Mouse (Mus musculus) kidney, postnatal 0 days (tissue): ENCODE results near the gene Ccdc93. TPM values are rescaled to one million over a fixed set of nuclear protein-coding genes. Genes with fewer than 3 reads are reported as not detected.

ENCODE experiments used
- ATAC-seq: fragments of 200-750 bp; cut with Nextera tagmentation; replicated peaks from 2 replicates; pipeline ENCODE4 v1.8.0; 2017; ENCODE audit warnings: low read depth, moderate number of reproducible peaks, moderate TSS enrichment, moderate library complexity; ENCODE audit not compliant: low FRiP score
- DNase-seq: peaks from one replicate; pipeline ENCODE4 v3.0.0-alpha.2; 2016; ENCODE audit warnings: low spot score
- H3K27ac ChIP-seq: fragments of 300-500 bp; sonication (generic); 2 replicates; pipeline ENCODE4 v1.5.1; 2014; ENCODE audit warnings: mild to moderate bottlenecking
- H3K27me3 ChIP-seq: fragments of 300-500 bp; sonication (generic); 2 replicates; pipeline ENCODE4 v1.6.1; 2014; ENCODE audit warnings: low read length, mixed read lengths; ENCODE audit not compliant: insufficient read depth
- H3K36me3 ChIP-seq: fragments of 300-500 bp; sonication (generic); 2 replicates; pipeline ENCODE4 v1.6.1; 2014; ENCODE audit warnings: low read length, mixed read lengths; ENCODE audit not compliant: insufficient read depth
- H3K4me1 ChIP-seq: fragments of 300-500 bp; sonication (generic); replicated peaks from 2 replicates; pipeline ENCODE4 v1.6.1; 2014; ENCODE audit warnings: antibody characterized with exemption, low read length, mixed read lengths; ENCODE audit not compliant: insufficient read depth
- H3K4me2 ChIP-seq: fragments of 300-500 bp; sonication (generic); 2 replicates; pipeline ENCODE4 v1.6.1; 2014; ENCODE audit warnings: mild to moderate bottlenecking, low read length, moderate library complexity, mixed read lengths
- H3K4me3 ChIP-seq: fragments of 300-500 bp; sonication (generic); replicated peaks from 2 replicates; pipeline ENCODE4 v1.5.1; 2014; ENCODE audit warnings: low read depth, low read length
- H3K9ac ChIP-seq: fragments of 300-500 bp; sonication (generic); 2 replicates; pipeline ENCODE4 v1.6.1; 2014; ENCODE audit warnings: low read depth, low read length
- H3K9me3 ChIP-seq: fragments of 300-500 bp; sonication (generic); replicated peaks from 2 replicates; pipeline ENCODE4 v1.6.1; 2016; ENCODE audit warnings: low read length, inconsistent platforms, mixed read lengths
- CTCF ChIP-seq: IDR thresholded peaks from 2 replicates; pipeline ENCODE4 v1.5.1; 2016; ENCODE audit warnings: antibody characterized with exemption, low read depth, mild to moderate bottlenecking, moderate library complexity
- WGBS: fragments of 180-500 bp; shearing (Covaris S2); extraction: QIAGEN DNeasy Blood & Tissue Kit; methylation state at CpG from one replicate; pipeline ENCODE4 v1.1.7; 2014; 5-methylcytosine and 5-hydroxymethylcytosine counted together
- polyA plus RNA-seq: library from polyadenylated mRNA; unstranded; fragments of >200 nt; fragmentation: Nextera tagmentation; extraction: Ambion mirVana; gene quantifications from 2 replicates; pipeline ENCODE4 v1.2.1, GENCODE M21; 2015

Gene Ccdc93
- polyA plus RNA-seq, 1 experiment from 2014 or later: 6.4 TPM

- no peak overlapping the region for H3K4me3 ChIP-seq
- no peak overlapping the region for H3K27ac ChIP-seq
- H3K9ac ChIP-seq: no peak overlapping the region
- H3K4me1 ChIP-seq: no peaks in the 10 kb centered on the region
- no peak overlapping the region for H3K4me2 ChIP-seq
- no peak for TF ChIP-seq CTCF
- H3K36me3 ChIP-seq: peaks cover 22% of the 10 kb centered on the region
- ATAC-seq: no peak
- no peaks in the 10 kb centered on the region for H3K27me3 ChIP-seq
- DNase-seq: no peak
- WGBS: 93% methylated on average over 4 of the region's 4 CpGs
- no peaks in the 10 kb centered on the region for H3K9me3 ChIP-seq
Observed at GRCm38 (mm10) chr1:121453053-121453452, 22.2 kb downstream of the Ccdc93 start.

- no peak for TF ChIP-seq CTCF
- no peaks in the 10 kb centered on the region for H3K4me1 ChIP-seq
- H3K36me3 ChIP-seq: peaks cover 4% of the 10 kb centered on the region; the same call in 1 of the 2 replicates
- no peak for ATAC-seq
- H3K9me3 ChIP-seq: no peaks in the 10 kb centered on the region
- H3K9ac ChIP-seq: no peak overlapping the region
- H3K27me3 ChIP-seq: no peaks in the 10 kb centered on the region
- no peak overlapping the region for H3K4me3 ChIP-seq
- no peak overlapping the region for H3K27ac ChIP-seq
- no peak for DNase-seq
- H3K4me2 ChIP-seq: no peak overlapping the region
- 81% methylated on average over 6 of the region's 6 CpGs for WGBS
Observed at GRCm38 (mm10) chr1:121454951-121455350, 24.1 kb downstream of the Ccdc93 start.

- no peak for ATAC-seq
- 64% methylated on average over 6 of the region's 6 CpGs for WGBS
- H3K4me1 ChIP-seq: no peaks in the 10 kb centered on the region
- DNase-seq: no peak
- H3K9me3 ChIP-seq: no peaks in the 10 kb centered on the region
- H3K36me3 ChIP-seq: peaks cover 15% of the 10 kb centered on the region; the same call in 1 of the 2 replicates
- no peak overlapping the region for H3K27ac ChIP-seq
- H3K4me3 ChIP-seq: no peak overlapping the region
- no peaks in the 10 kb centered on the region for H3K27me3 ChIP-seq
- TF ChIP-seq CTCF: peak; percentile 37; the same call in 1 of the 2 replicates
- no peak overlapping the region for H3K4me2 ChIP-seq
- H3K9ac ChIP-seq: no peak overlapping the region
Observed at GRCm38 (mm10) chr1:121460077-121460476, 29.2 kb downstream of the Ccdc93 start.

- H3K27me3 ChIP-seq: no peaks in the 10 kb centered on the region
- H3K27ac ChIP-seq: no peak overlapping the region
- H3K36me3 ChIP-seq: peaks cover 21% of the 10 kb centered on the region; the same call in 1 of the 2 replicates
- DNase-seq (no peak), ATAC-seq (no peak)
- no peak overlapping the region for H3K9ac ChIP-seq
- no peak for TF ChIP-seq CTCF
- H3K9me3 ChIP-seq: no peaks in the 10 kb centered on the region
- WGBS: 72% methylated on average over 7 of the region's 7 CpGs
- H3K4me3 ChIP-seq: no peak overlapping the region
- H3K4me2 ChIP-seq: no peak overlapping the region
- no peaks in the 10 kb centered on the region for H3K4me1 ChIP-seq
Observed at GRCm38 (mm10) chr1:121461895-121462294, 31.0 kb downstream of the Ccdc93 start.

- no peak for TF ChIP-seq CTCF
- DNase-seq: no peak
- Histone ChIP-seq H3K4me1 (no peaks in the 10 kb centered on the region), H3K9ac (no peak overlapping the region), H3K4me3 (no peak overlapping the region), H3K4me2 (no peak overlapping the region), H3K9me3 (no peaks in the 10 kb centered on the region), H3K27me3 (no peaks in the 10 kb centered on the region), H3K27ac (no peak overlapping the region), H3K36me3 (peaks cover 24% of the 10 kb centered on the region; the same call in 1 of the 2 replicates)
- 70% methylated on average over 1 of the region's 1 CpGs for WGBS
- ATAC-seq: no peak
Observed at GRCm38 (mm10) chr1:121462643-121463042, 31.8 kb downstream of the Ccdc93 start.

- no peak overlapping the region for H3K4me2 ChIP-seq
- no peak overlapping the region for H3K27ac ChIP-seq
- peaks cover 27% of the 10 kb centered on the region; the same call in 1 of the 2 replicates for H3K36me3 ChIP-seq
- no peak overlapping the region for H3K9ac ChIP-seq
- WGBS: 40% methylated on average over 7 of the region's 7 CpGs
- ATAC-seq (peak; percentile 94), DNase-seq (peak; percentile 39)
- H3K27me3 ChIP-seq: no peaks in the 10 kb centered on the region
- 0 out of 2 replicates have a peak, but pooled peaks have one; percentile 6 for TF ChIP-seq CTCF
- H3K4me1 ChIP-seq: no peaks in the 10 kb centered on the region
- H3K9me3 ChIP-seq: no peaks in the 10 kb centered on the region
- H3K4me3 ChIP-seq: no peak overlapping the region
Observed at GRCm38 (mm10) chr1:121463806-121464205, 33.0 kb downstream of the Ccdc93 start.

GRCm38 (mm10) chr1:121466276-121466675, 35.4 kb downstream of the Ccdc93 start:
- 82% methylated on average over 3 of the region's 3 CpGs for WGBS
- Histone ChIP-seq H3K9me3 (no peaks in the 10 kb centered on the region), H3K27me3 (no peaks in the 10 kb centered on the region), H3K4me3 (no peak overlapping the region), H3K9ac (no peak overlapping the region), H3K4me2 (no peak overlapping the region), H3K27ac (no peak overlapping the region), H3K4me1 (no peaks in the 10 kb centered on the region), H3K36me3 (peaks cover 27% of the 10 kb centered on the region; the same call in 1 of the 2 replicates)
- no peak for ATAC-seq
- DNase-seq: no peak
- no peak for TF ChIP-seq CTCF
